Mouse (Mus musculus) brain, embryonic 14.5 days (tissue): ENCODE measurements around the gene Dmrt3. TPM values are rescaled to one million over a fixed set of nuclear protein-coding genes. Genes with fewer than 3 reads are reported as not detected.

Experiments used
- DNase-seq: peaks from one replicate; pipeline ENCODE4 v3.0.0-alpha.2; 2011; ENCODE audit warnings: low read depth
- CTCF ChIP-seq: fragments of 200-500 bp; IDR thresholded peaks from 2 replicates; pipeline ENCODE4 v1.5.1; 2012; ENCODE audit warnings: inconsistent platforms, mild to moderate bottlenecking, moderate library complexity, borderline replicate concordance; ENCODE audit not compliant: insufficient read depth, insufficient read length; ENCODE audit errors: extremely low read depth
- POLR2A ChIP-seq: fragments of 200-500 bp; IDR thresholded peaks from 2 replicates; pipeline ENCODE4 v1.6.1; 2012; ENCODE audit warnings: mild to moderate bottlenecking, inconsistent platforms, borderline replicate concordance; ENCODE audit not compliant: poor library complexity, insufficient read depth, insufficient read length, severe bottlenecking; ENCODE audit errors: extremely low read depth
- polyA plus RNA-seq: library from polyadenylated mRNA; depleted of rRNA; stranded (reverse); fragments of >200 nt; gene quantifications from 2 replicates; pipeline ENCODE4 v1.2.3, GENCODE M21; 2012

Gene Dmrt3
- polyA plus RNA-seq, 1 experiment = 2.1 TPM

DNA sequence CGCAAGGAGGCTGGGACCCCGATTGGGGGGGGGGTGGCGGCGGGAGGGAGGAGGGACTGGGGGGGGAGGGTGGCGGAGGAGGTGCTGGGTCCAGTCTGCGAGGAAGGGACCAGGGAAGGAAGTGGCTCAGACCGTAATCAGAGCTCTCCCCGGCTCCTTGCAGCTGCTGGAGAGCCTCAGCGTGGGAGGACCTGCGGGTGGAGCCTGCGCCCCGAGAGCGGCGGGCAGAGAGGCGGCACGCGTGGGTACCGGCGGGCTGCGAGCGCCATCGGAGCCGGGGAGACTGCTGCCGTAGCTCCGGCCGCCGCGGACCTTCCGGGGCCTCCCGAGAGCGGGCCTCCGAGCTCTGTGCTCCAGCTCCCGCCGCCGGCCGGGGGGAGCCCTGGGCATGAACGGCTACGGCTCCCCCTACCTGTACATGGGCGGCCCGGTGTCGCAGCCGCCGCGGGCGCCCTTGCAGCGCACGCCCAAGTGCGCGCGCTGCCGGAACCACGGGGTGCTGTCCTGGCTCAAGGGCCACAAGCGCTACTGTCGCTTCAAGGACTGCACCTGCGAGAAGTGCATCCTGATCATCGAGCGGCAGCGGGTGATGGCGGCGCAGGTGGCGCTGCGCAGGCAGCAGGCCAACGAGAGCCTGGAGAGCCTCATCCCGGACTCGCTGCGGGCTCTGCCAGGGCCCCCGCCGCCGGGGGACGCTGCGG is 460 bp downstream of the Dmrt3 start:
- peak; percentile 72 for DNase-seq

DNA sequence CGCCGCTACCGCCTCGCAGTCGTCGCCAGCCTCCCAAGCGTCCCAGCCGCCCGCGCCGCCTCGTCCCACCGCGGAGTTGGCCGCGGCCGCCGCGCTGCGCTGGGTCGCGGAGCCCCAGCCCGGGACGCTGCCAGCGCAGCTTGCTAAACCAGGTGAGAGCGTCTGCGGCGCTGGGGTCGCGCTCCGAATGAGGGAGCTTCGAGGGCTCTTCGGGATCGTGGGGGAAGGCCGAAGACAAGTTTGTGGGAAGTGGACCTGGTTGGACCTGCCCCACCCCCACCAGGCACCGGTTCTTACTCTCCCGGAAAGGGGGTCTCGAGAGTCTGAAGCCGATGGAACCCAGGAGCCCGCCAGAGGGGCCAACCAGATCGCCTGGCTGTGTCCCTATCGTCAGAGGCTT is 1.0 kb downstream of the Dmrt3 start:
- no peak for TF ChIP-seq CTCF
- no peak for TF ChIP-seq POLR2A
- no peak for DNase-seq

More for the DNA sequence above, 460 bp downstream of the Dmrt3 start:
- TF ChIP-seq POLR2A (no peak), CTCF (no peak)

DNA sequence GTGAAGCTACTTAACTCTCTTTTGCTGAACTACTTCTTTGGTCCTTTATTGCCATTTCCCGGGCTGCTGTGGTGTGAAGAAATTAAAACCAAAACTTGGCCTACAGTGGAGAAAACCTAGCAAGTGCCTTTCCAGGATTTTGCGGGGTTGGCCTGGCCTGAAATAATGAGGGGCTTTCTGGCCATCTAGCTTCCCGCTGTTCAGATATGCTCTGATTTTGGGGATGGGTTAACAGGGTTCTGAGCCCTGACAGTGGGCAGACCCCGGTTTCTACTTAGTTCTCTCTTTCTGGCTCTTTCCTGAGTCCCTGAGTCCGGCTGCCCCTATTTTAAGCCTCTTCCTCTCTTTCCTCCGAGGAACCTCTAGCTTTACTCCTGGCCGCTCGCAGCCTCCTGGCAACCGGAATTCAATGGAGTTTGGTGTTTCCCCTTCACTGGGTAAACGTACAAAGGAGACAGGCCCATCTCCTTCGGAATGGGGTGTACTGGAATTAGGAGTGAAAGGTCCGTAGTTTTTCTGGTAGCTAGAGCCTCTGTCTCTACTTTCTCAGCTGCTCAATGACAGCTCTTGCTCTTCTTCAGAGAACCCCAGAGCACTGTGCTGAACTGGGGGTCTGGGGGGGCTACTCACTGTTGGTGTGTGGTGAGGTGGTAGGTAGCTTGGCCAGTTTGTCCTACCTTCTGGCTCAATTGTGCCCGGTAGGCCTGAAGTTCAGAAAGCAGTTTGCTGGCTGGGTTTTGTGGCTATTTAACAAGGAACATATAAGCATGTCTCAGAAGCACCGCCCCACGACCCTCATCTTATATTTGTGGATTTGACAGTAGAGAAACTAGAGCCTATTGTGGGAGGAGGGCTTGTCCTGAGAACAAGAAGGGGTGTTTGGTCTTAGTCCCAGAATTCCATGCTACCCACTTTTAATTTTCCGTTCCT is 2.0 kb downstream of the Dmrt3 start:
- TF ChIP-seq POLR2A (no peak), CTCF (no peak)
- DNase-seq = peak; percentile 33

DNA sequence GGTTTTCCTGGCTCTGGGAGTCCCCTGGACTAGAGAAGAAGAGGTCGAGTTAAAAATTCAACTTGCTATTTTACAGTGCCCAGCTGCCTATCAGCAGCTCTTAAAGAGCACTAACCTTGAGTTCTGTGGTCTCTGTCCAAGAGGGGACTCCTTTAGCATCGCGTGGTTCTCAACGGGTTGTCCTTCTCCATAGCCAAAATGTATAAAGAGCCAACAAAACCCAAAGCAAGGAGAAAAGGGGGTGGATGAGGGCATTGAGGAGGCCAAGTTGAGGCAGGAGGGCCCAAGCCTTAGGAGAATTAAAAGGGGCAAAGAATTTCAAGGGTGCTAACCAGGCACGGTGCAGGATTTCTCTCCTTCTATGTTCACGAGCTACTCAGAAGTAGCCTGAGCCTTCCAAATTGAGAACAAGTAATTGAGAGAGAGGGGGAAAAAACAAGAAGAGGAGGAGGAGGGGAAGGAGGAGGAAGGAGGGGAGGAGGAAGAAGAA is 2.8 kb downstream of the Dmrt3 start:
- DNase-seq = no peak
- TF ChIP-seq CTCF = no peak
- TF ChIP-seq POLR2A = no peak

DNA sequence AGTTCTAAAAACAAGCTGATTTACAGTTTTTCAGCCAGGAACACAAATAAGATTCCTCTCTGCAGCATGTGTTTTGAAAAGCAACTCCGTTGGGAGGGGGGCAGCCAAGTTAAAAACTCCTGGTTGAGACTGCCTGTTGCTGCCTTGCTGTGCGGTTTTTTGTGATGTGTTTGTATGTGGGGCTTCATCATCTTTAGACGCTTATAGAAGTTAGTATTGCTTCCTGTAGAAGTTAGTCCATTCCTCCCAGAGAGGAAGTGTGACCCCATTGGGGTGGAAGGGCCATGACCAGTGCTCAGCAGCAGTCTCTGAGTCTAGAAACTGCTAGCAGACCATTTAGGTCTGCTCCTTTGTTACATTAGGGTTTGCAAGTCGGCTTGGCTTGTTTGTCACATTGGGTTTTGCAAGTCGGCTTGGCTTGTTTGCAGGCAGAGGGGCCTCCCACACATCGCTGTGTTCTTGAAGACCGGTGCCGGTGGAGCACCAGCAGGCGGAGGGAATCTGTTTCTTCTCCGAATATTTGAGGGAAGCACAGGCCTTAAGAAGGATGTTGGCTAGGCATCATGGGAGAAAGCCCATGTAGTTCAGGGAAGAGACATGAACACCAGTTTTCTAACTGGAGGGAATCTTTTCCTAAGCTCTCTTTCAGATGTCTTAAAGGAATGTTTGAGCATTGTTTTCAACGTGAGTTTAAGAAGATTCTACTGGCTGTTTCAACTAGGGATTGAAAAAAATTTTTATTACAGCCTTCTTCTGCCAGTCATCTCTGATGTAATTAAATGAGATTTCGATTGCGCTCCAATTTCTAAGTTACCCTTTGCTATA is 3.6 kb downstream of the Dmrt3 start:
- TF ChIP-seq POLR2A (no peak), CTCF (no peak)
- DNase-seq = peak; percentile 70

DNA sequence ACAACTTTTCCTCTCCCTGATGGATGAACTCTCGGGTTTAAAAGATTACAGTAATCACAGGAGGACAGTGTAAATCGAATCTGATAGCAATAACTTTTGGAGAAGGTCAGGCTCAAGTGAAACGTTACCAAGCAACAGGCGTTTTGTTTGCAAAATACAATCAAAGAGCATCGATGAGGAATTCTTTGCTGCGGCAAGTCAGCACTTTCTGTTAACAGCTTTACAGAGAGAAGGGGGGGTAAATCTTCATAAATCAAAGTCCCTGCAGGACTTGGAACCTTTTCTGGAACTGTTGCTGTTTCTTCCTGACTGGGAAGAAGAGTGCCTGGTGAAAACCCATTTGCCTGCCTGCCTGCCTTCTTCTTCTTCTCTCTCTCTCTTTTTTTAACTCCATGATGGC is 5.8 kb downstream of the Dmrt3 start:
- peak; percentile 14 for DNase-seq
- TF ChIP-seq CTCF = no peak
- no peak for TF ChIP-seq POLR2A

DNA sequence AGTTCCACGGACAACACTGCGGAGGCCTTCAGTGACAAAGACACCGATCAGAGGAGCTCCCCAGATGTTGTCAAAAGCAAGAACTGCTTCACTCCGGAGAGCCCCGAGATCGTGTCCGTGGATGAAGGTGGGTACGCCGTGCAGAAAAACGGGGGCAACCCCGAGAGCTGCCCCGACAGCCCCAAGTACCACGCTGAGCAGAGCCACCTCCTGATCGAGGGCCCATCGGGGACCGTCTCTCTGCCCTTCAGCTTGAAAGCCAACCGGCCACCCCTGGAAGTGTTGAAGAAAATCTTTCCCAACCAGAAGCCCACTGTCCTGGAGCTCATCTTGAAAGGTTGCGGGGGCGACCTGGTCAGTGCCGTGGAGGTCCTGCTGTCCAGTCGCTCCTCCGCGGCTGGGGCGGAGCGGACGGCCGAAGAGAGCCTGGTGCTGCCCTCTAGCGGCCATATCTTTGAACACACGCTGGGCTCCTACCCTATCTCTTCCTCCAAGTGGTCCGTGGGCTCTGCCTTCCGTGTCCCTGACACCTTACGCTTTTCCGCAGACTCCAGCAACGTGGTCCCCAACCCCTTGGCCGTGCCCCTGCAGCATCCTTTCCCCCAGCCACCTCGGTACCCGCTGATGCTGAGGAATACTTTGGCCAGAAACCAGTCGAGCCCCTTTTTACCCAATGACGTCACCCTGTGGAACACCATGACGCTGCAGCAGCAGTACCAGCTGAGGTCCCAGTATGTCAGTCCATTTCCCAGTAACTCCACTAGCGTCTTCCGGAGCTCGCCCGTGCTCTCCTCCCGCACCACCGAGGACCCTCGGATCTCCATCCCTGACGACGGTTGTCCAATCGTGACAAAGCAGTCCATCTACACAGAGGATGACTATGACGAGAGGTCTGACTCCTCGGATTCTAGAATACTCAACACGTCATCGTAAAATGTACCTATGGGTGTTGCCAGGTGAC is 12.5 kb downstream of the Dmrt3 start:
- DNase-seq = peak; percentile 75
- peak; percentile 87 for TF ChIP-seq CTCF
- TF ChIP-seq POLR2A = no peak

DNA sequence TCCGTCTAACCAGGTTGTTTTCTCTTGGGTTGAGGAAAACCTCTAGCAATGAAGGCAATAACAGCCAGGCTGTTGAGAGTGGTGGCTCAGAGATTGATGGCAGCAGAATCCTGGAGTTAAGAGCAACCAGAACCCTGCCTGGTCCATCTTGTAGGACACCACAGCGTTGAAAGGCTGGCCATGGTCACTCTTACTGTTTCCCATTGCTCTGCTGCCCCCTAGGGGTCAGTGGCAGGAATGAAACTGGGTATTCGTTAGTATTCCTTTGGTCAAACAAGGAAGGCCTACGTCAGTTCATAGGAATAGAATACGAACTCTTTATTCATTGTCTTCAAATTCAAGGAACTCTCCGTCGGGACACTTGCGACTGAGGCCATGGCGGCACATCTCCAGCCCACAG is 18.4 kb downstream of the Dmrt3 start:
- no peak for TF ChIP-seq POLR2A
- TF ChIP-seq CTCF = peak; percentile 90
- peak; percentile 81 for DNase-seq

DNA sequence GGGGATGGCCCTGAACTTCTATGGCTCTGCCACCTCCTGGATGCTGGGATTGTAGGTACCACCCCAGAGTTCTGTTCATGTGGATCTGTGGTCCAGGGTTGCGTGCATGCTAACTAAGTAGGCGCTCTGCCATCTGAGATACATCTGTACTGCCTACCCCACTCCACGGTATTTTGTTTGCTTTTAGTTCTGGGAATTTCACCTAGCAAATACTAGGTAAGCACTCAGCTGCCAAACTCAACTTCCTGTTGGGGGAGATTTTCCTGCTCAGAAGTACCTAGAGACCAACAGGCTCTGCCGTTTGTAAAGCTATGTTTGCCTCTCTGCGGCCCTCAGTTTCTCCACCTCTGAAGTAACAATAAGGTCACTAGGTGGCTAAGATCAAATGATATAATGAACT is 25.0 kb downstream of the Dmrt3 start:
- TF ChIP-seq POLR2A (no peak), CTCF (no peak)
- DNase-seq = no peak
